Mouse (Mus musculus) liver, adult 2 months (tissue): ENCODE results near the gene Syt17. TPM values are rescaled to one million over a fixed set of nuclear protein-coding genes. Genes with fewer than 3 reads are reported as not detected.
"Not testable (repeated sequence)": the region's sequence is repeated elsewhere in the genome, so short reads cannot be mapped to it uniquely, and the experiment has no call there.

Experiments used
- DNase-seq: peaks from one replicate; pipeline ENCODE4 v3.0.0-alpha.2; 2011; ENCODE audit warnings: low read depth, low spot score; ENCODE audit errors: extremely low read depth
- H3K27ac ChIP-seq: fragments of 200-500 bp; replicated peaks from 2 replicates; pipeline ENCODE4 v1.5.1; 2012; ENCODE audit warnings: low read depth, mild to moderate bottlenecking, control low read depth, inconsistent platforms, low read length; ENCODE audit not compliant: insufficient read depth
- H3K27me3 ChIP-seq: fragments of 200-500 bp; 2 replicates; pipeline ENCODE4 v1.6.1; 2012; ENCODE audit warnings: mild to moderate bottlenecking, moderate library complexity, low read length, inconsistent platforms; ENCODE audit not compliant: control insufficient read depth, insufficient read depth
- H3K36me3 ChIP-seq: fragments of 200-500 bp; 2 replicates; pipeline ENCODE4 v1.6.1; 2012; ENCODE audit warnings: low read length, inconsistent platforms; ENCODE audit not compliant: control insufficient read depth, insufficient read depth
- H3K4me1 ChIP-seq: fragments of 200-500 bp; 2 replicates; pipeline ENCODE4 v1.6.1; 2011; ENCODE audit warnings: low read length; ENCODE audit not compliant: control insufficient read depth, insufficient read depth
- H3K4me3 ChIP-seq: fragments of 200-500 bp; 2 replicates; pipeline ENCODE4 v1.5.1; 2011; ENCODE audit warnings: low read depth, mild to moderate bottlenecking, control low read depth, low read length, moderate library complexity; ENCODE audit not compliant: insufficient read depth
- H3K79me2 ChIP-seq: fragments of 200-500 bp; 2 replicates; pipeline ENCODE4 v1.6.1; 2012; ENCODE audit warnings: inconsistent platforms, mild to moderate bottlenecking, low read length, moderate library complexity; ENCODE audit not compliant: control insufficient read depth, insufficient read depth
- H3K9ac ChIP-seq: fragments of 200-500 bp; 2 replicates; pipeline ENCODE4 v1.6.1; 2012; ENCODE audit warnings: low read depth, mild to moderate bottlenecking, control low read depth, inconsistent platforms, low read length
- CTCF ChIP-seq: fragments of 200-500 bp; IDR thresholded peaks from 2 replicates; pipeline ENCODE4 v1.5.1; 2011; ENCODE audit warnings: low read depth, low read length, control low read depth
- POLR2A ChIP-seq: fragments of 200-500 bp; IDR thresholded peaks from 2 replicates; pipeline ENCODE4 v1.6.1; 2011; ENCODE audit warnings: low read length, control low read depth; ENCODE audit not compliant: insufficient read depth; ENCODE audit errors: extremely low read depth
- WGBS: fragments of 180-500 bp; shearing (Covaris S2); methylation state at CpG from one replicate; pipeline ENCODE4 v1.1.7; 2018; 5-methylcytosine and 5-hydroxymethylcytosine counted together
- polyA plus RNA-seq: library from polyadenylated mRNA; depleted of rRNA; stranded (reverse); fragments of >200 nt; gene quantifications from 2 replicates; pipeline ENCODE4 v1.2.3, GENCODE M21; 2012
- total RNA-seq: library from RNA; depleted of rRNA; stranded (reverse); fragments of >200 nt; gene quantifications from 2 replicates; pipeline ENCODE4 v1.2.3, GENCODE M21; 2014

Syt17 gene
- total and polyA plus RNA-seq, 2 experiments: not detected

GRCm38 (mm10) chr7:118358977-118359376, 89.0 kb downstream of the Syt17 start:
- peaks cover 7% of the 10 kb centered on the region for H3K4me1 ChIP-seq
- no peak overlapping the region for H3K27ac ChIP-seq
- DNase-seq: no peak
- H3K4me3 ChIP-seq: no peak overlapping the region
- H3K9ac ChIP-seq: no peak overlapping the region
- no peaks in the 10 kb centered on the region for H3K27me3 ChIP-seq
- TF ChIP-seq POLR2A: no peak
- TF ChIP-seq CTCF: no peak
- no peaks in the 10 kb centered on the region for H3K79me2 ChIP-seq
- H3K36me3 ChIP-seq: no peaks in the 10 kb centered on the region
- 49% methylated on average over 3 of the region's 3 CpGs for WGBS

GRCm38 (mm10) chr7:118356410-118357005, 91.5 kb downstream of the Syt17 start:
- not testable (repeated sequence) for H3K4me1 ChIP-seq
- 86% methylated on average over 8 of the region's 8 CpGs for whole genome bisulfite sequencing

DNA sequence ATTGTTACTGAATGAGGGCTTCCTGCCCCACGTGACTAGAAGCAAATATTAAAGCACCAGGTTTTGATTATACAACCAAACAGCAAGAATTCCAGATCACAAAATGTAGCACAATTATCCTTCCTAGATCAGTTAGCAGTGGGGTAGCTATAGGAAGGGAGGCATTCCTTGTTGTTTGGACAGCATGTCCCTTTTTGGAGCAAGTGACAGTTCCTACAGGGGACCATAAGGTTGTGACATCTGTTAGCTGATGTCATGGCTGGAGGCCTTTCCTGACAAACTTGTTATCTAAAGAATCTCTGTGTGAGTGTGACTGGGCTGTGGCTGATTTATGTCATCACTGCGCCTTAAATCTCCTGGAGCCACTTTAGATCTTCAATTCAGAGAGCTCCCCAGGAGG, 97.2 kb downstream of the Syt17 start:
- Histone ChIP-seq H3K4me1 (no peaks in the 10 kb centered on the region), H3K9ac (no peak overlapping the region), H3K79me2 (no peaks in the 10 kb centered on the region), H3K36me3 (no peaks in the 10 kb centered on the region), H3K27me3 (no peaks in the 10 kb centered on the region), H3K27ac (no peak overlapping the region), H3K4me3 (no peak overlapping the region)
- 80% methylated on average over 2 of the region's 2 CpGs for WGBS
- DNase-seq: no peak
- TF ChIP-seq CTCF (no peak), POLR2A (no peak)

More at GRCm38 (mm10) chr7:118356410-118357005, 91.5 kb downstream of the Syt17 start:
- H3K9ac ChIP-seq, DNase-seq, H3K27ac ChIP-seq, H3K36me3 ChIP-seq, H3K4me3 ChIP-seq, H3K79me2 ChIP-seq, H3K27me3 ChIP-seq: not testable (repeated sequence)

DNA sequence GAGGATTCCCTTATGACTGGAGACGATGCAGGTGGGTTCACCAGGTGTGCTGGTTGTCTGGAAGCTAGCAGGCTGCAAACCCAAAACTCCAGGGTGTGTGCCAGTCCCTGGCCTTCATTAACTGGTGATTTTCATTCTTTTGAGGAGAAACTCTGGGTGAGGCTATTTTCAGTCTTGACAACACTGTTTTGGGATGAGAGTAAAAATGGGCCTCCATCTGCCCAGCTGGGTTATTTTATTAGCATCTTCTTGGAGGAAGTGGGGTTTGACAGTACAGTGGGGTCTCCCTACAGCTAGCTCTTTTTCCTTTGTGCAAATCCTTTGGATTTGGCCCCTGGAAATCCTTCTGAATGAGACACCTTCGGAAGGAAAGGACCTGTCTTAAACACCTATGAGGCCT, 101.1 kb downstream of the Syt17 start:
- no peak for DNase-seq
- Histone ChIP-seq H3K9ac (no peak overlapping the region), H3K36me3 (no peaks in the 10 kb centered on the region), H3K4me3 (no peak overlapping the region), H3K27ac (no peak overlapping the region), H3K27me3 (no peaks in the 10 kb centered on the region), H3K79me2 (no peaks in the 10 kb centered on the region), H3K4me1 (no peaks in the 10 kb centered on the region)
- TF ChIP-seq POLR2A: no peak
- no peak for TF ChIP-seq CTCF
- 80% methylated on average over 2 of the region's 2 CpGs for WGBS

GRCm38 (mm10) chr7:118346432-118346831, 101.6 kb downstream of the Syt17 start:
- Histone ChIP-seq H3K9ac (no peak overlapping the region), H3K36me3 (no peaks in the 10 kb centered on the region), H3K27me3 (no peaks in the 10 kb centered on the region), H3K79me2 (no peaks in the 10 kb centered on the region), H3K27ac (no peak overlapping the region), H3K4me1 (no peaks in the 10 kb centered on the region), H3K4me3 (no peak overlapping the region)
- 65% methylated on average over 2 of the region's 2 CpGs for WGBS
- no peak for TF ChIP-seq POLR2A
- no peak for TF ChIP-seq CTCF
- no peak for DNase-seq

GRCm38 (mm10) chr7:118345396-118345795, 102.6 kb downstream of the Syt17 start:
- WGBS: 88% methylated on average over 3 of the region's 3 CpGs
- no peak overlapping the region for H3K27ac ChIP-seq
- H3K4me1 ChIP-seq: no peaks in the 10 kb centered on the region
- no peak for TF ChIP-seq POLR2A
- no peak overlapping the region for H3K4me3 ChIP-seq
- no peaks in the 10 kb centered on the region for H3K79me2 ChIP-seq
- no peaks in the 10 kb centered on the region for H3K36me3 ChIP-seq
- no peak for DNase-seq
- H3K27me3 ChIP-seq: no peaks in the 10 kb centered on the region
- H3K9ac ChIP-seq: no peak overlapping the region
